Mouse (Mus musculus) megakaryocyte, embryonic 14.5 days (primary cell): Measurements from ENCODE around the gene Ckap2. TPM values are rescaled to one million over a fixed set of nuclear protein-coding genes. Genes with fewer than 3 reads are reported as not detected.

Experiments used
- H3K27me3 ChIP-seq: replicated peaks from 2 replicates; pipeline ENCODE3; 2012; ENCODE audit warnings: inconsistent platforms
- H3K36me3 ChIP-seq: replicated peaks from 2 replicates; pipeline ENCODE3; 2012; ENCODE audit warnings: low read length, inconsistent platforms, mixed read lengths
- H3K4me1 ChIP-seq: 2 replicates; pipeline ENCODE4 v1.6.1; 2012; ENCODE audit warnings: inconsistent platforms
- H3K4me3 ChIP-seq: replicated peaks from 2 replicates; pipeline ENCODE3; 2012; ENCODE audit warnings: moderate library complexity, mild to moderate bottlenecking, inconsistent platforms
- H3K9me3 ChIP-seq: 2 replicates; pipeline ENCODE4 v1.6.1; 2012; ENCODE audit warnings: inconsistent platforms
- FLI1 ChIP-seq: IDR thresholded peaks from 2 replicates; pipeline ENCODE4 v1.6.1; 2012; ENCODE audit warnings: low read length, inconsistent platforms, mixed read lengths
- GATA1 ChIP-seq: IDR thresholded peaks from 3 replicates; pipeline ENCODE4 v1.6.1; 2012; ENCODE audit warnings: mixed read lengths, low read length, inconsistent platforms, borderline replicate concordance
- polyA plus RNA-seq: library from polyadenylated mRNA; stranded (reverse); fragments of >175 nt; gene quantifications from 2 replicates; pipeline ENCODE4 v1.2.3, GENCODE M21; 2012; ENCODE audit warnings: low replicate concordance; ENCODE audit not compliant: insufficient read depth

Ckap2 gene
- polyA plus RNA-seq: 2.2 TPM in 1 of 2 replicates, not detected in the other

DNA sequence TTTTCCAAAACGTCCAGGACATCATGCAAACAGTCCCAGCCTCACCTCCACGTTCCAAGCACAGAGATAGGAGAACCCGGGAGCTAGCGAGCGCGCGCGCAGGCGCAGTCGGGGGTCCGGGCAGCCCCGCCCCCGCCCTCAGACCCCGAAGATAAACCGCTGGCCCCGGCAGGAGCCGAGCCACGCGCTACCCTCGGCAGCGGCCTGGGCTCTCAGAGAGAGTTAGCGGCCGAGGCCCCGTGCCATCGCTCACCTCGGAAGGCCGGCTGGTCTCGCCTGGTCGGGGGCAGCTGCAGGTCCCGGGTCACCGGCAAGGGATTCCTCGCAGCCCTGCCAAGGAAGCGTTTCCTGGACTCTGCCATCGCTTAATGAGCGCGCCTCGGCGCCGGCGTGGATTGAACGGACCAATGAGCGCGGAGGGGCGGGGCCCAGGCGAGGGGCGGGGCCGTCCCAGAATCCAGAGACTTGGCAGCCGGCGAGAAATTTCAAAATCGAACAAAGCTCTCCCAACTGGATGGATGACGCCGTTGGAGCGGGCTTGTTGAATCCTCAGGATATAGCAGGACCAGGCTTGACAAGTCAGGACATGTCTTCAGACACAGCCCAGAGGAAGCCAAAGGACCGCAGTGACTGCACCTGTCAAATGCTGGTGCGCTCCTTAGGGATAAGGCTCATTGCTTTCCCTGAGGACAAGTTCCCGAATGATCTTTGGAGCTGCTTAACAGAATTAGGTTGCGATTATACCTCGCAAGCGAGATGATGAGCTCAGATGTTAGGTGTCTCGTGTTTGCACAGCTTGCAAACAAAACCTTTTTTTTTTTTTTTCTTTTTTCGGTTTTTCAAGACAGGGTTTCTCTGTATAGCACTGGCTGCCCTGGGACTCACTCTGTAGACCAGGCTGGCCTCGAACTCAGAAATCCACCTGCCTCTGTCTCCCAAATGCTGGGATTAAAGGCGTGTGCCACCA, at the start of gene Ckap2:
Gene Ckap2 (minus strand): TSS at position 389 of the 967 bp plus-strand sequence.
- peaks cover 5% of the 10 kb centered on the region for H3K27me3 ChIP-seq
- peaks cover 36% of the 10 kb centered on the region for H3K4me1 ChIP-seq
- no peaks in the 10 kb centered on the region for H3K9me3 ChIP-seq
- H3K4me3 ChIP-seq: peak within 1 kb of the TSS; percentile 97
- no peak for TF ChIP-seq FLI1
- TF ChIP-seq GATA1: no peak
- H3K36me3 ChIP-seq: no peaks in the 10 kb centered on the region

DNA sequence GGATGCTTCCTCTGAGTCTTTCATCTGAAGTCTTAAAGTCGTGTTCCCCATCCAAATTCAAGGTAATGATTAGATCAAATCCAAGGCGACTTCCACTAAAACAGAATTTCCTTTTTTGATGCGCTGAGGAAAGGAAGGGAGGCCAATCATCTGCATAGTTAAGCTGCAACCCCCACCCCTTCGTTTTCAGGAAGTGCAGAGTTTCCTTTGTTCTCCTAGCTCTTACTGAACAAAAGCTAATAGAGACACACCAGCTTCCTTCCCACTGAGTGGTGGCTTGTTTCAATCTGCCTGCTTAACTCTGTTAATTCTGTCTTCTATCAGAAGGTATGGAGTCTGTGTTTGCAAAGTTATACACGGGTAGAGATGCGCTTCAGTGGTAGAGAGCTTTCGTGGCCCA, 43.0 kb upstream of the Ckap2 start:
- peak overlapping the region; percentile 92 for H3K4me3 ChIP-seq
- H3K27me3 ChIP-seq: no peaks in the 10 kb centered on the region
- H3K4me1 ChIP-seq: peaks cover 50% of the 10 kb centered on the region
- TF ChIP-seq FLI1 (no peak), GATA1 (no peak)
- no peaks in the 10 kb centered on the region; the same call in 1 of the 2 replicates for H3K9me3 ChIP-seq
- H3K36me3 ChIP-seq: no peaks in the 10 kb centered on the region

DNA sequence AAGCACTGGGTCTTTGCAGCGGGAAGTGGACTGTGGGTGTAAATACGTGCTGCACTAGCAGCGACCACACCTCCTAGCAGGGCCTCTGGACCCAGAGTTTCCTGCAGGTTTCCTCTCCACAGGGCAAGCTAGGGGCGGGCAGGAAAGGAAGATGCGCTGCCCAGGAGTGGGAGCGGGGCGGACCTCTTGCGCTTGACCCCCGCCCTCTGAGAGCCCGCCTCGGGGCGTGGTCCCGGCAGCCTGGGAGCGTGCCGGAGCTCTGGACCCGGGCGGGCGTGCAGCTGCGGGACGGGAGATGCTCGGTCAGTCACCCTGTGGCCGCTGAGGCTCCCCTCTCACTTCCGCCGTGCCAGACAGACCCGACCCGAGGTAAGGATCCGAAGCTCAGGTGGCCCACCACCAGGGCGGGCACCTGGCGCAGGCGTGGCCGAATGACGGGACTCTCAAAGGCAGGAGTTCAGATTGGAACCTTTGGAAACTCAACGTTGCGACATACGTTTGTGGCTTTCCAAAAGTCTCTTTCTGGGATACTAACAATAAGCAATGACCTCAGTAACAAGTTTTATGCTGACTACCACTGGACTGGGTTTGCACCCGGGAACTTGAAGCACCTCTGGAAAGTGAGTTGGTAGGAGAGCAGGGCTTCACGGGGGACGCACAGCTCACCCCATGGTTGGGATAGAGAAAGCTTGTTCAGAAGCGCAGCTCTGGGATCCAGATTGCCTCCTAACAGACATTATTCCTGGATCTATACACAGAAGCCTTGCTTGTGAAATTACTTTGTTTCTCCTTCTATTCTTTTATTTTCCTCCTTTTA, 41.6 kb upstream of the Ckap2 start, which contains the start of gene Thsd1:
Gene Thsd1 (plus strand): TSS at position 253 of the 817 bp plus-strand sequence.
- Histone ChIP-seq H3K36me3 (peaks cover 8% of the 10 kb centered on the region), H3K27me3 (no peaks in the 10 kb centered on the region), H3K9me3 (0 out of 2 replicates have a peak, but pooled peaks cover 4% of the 10 kb centered on the region), H3K4me3 (peak within 1 kb of the TSS; percentile 92), H3K4me1 (peaks cover 60% of the 10 kb centered on the region)
- no peak for TF ChIP-seq GATA1
- TF ChIP-seq FLI1: no peak

GRCm38 (mm10) chr8:22226361-22226760, 40.7 kb upstream of the Ckap2 start:
- TF ChIP-seq FLI1: no peak
- no peak for TF ChIP-seq GATA1
- Histone ChIP-seq H3K9me3 (0 out of 2 replicates have a peak, but pooled peaks cover 4% of the 10 kb centered on the region), H3K4me3 (peak overlapping the region; percentile 30), H3K4me1 (peaks cover 60% of the 10 kb centered on the region), H3K27me3 (no peaks in the 10 kb centered on the region), H3K36me3 (peaks cover 12% of the 10 kb centered on the region)

DNA sequence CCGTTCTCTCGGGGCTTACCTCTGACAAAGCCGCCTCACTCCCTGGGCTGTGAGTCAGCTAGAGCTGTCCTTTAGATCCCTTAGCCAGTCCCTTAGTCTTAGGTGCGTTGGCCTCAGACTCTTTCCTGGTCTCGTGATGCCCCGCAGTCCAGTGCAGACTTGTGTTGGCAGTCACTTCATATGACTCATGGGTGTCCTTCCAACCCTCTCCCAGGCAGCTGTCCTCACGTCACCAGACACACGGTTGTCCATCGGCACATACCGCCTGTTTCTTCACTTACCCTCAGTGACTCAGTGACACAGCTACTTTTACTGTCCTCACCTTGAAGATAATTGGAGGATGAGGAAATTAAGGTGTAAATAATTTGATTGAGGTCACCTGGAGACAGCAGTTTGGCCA, 29.2 kb upstream of the Ckap2 start:
- H3K36me3 ChIP-seq: peaks cover 80% of the 10 kb centered on the region
- H3K4me3 ChIP-seq: no peak overlapping the region
- H3K27me3 ChIP-seq: no peaks in the 10 kb centered on the region
- TF ChIP-seq GATA1 (no peak), FLI1 (no peak)
- no peaks in the 10 kb centered on the region for H3K9me3 ChIP-seq
- H3K4me1 ChIP-seq: peaks cover 3% of the 10 kb centered on the region

DNA sequence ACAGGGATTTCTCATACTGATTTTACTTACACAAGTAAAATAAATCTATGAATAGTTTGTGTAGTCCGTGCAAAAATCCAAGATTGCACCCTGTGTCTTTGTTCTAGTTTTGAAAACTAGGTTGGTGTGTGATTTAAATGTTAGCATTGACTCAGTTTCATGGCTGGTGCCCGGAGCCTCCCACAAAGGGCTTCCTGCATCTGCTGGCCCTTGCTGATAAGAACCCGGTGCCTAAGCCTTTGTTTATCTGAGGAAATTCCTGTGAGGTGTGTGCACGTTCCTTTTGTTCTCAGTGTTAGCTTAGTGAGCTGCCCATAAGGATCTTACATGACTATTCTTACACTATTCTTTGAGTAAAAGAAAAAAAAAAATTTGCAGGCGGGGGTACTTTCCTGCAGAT, 23.4 kb upstream of the Ckap2 start:
- no peak; the same call in 2 of the 3 replicates for TF ChIP-seq GATA1
- no peak for TF ChIP-seq FLI1
- H3K27me3 ChIP-seq: no peaks in the 10 kb centered on the region
- H3K36me3 ChIP-seq: peaks cover 51% of the 10 kb centered on the region
- H3K4me1 ChIP-seq: peaks cover 35% of the 10 kb centered on the region
- peak overlapping the region; percentile 18 for H3K4me3 ChIP-seq
- H3K9me3 ChIP-seq: no peaks in the 10 kb centered on the region

GRCm38 (mm10) chr8:22207535-22207934, 21.9 kb upstream of the Ckap2 start:
- Histone ChIP-seq H3K27me3 (no peaks in the 10 kb centered on the region), H3K9me3 (no peaks in the 10 kb centered on the region), H3K4me1 (peaks cover 35% of the 10 kb centered on the region), H3K36me3 (peaks cover 53% of the 10 kb centered on the region), H3K4me3 (peak overlapping the region; percentile 59)
- TF ChIP-seq GATA1: no peak
- TF ChIP-seq FLI1: no peak

DNA sequence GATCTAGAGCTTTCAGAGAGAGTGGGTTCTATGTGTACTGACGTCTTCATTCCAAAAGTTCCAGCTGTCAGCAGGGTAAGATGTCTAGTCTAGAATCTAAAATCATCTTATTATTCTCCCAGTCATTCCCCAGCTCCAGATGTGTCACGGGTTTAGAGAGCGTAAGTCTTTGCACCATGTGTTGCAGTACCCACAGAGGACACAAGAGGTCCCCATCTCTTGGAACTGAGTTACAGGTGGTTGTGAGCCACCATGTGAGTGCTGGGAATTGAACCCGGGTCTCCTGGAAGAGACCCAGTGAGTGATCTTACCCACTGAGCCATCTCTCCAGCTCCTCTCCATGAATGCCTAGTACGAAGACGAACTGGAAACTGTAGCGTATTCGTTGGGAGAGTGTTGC, 13.9 kb upstream of the Ckap2 start:
- Histone ChIP-seq H3K36me3 (peaks cover 55% of the 10 kb centered on the region), H3K27me3 (no peaks in the 10 kb centered on the region), H3K9me3 (peaks cover 11% of the 10 kb centered on the region; the same call in 1 of the 2 replicates), H3K4me3 (no peak overlapping the region), H3K4me1 (peaks cover 16% of the 10 kb centered on the region)
- no peak for TF ChIP-seq GATA1
- no peak for TF ChIP-seq FLI1

DNA sequence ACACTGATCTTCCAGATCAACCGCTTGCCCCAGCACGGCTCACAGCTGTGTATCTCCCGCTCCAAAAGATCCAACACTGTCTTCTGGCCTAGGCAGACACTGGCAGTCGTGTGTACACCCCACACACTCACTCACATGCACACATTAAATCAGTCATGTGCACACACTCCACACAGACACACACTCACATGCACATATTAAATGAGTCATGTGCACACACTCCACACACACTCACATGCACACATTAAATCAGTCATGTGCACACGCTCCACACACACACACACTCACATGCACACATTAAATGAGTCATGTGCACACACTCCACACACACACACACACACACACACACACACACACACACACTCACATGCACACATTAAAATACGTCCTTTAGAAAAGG, 12.3 kb upstream of the Ckap2 start:
- Histone ChIP-seq H3K27me3 (no peaks in the 10 kb centered on the region), H3K4me3 (no peak overlapping the region), H3K4me1 (peaks cover 26% of the 10 kb centered on the region), H3K9me3 (peaks cover 11% of the 10 kb centered on the region; the same call in 1 of the 2 replicates), H3K36me3 (peaks cover 44% of the 10 kb centered on the region)
- TF ChIP-seq GATA1 (no peak), FLI1 (no peak)
